Mouse (Mus musculus) testis, adult 2 months (tissue): ENCODE measurements around the gene Fcrl6.

ENCODE experiments used
- CTCF ChIP-seq: fragments of 200-500 bp; IDR thresholded peaks from 2 replicates; pipeline ENCODE4 v1.5.1; 2012; ENCODE audit warnings: low read depth, mild to moderate bottlenecking, inconsistent platforms, low read length, moderate library complexity; ENCODE audit not compliant: control insufficient read depth, insufficient read depth, insufficient replicate concordance
- POLR2A ChIP-seq: fragments of 200-500 bp; IDR thresholded peaks from 2 replicates; pipeline ENCODE4 v1.6.1; 2012; ENCODE audit warnings: low read depth, mild to moderate bottlenecking, inconsistent platforms, low read length, moderate library complexity; ENCODE audit not compliant: control insufficient read depth

DNA sequence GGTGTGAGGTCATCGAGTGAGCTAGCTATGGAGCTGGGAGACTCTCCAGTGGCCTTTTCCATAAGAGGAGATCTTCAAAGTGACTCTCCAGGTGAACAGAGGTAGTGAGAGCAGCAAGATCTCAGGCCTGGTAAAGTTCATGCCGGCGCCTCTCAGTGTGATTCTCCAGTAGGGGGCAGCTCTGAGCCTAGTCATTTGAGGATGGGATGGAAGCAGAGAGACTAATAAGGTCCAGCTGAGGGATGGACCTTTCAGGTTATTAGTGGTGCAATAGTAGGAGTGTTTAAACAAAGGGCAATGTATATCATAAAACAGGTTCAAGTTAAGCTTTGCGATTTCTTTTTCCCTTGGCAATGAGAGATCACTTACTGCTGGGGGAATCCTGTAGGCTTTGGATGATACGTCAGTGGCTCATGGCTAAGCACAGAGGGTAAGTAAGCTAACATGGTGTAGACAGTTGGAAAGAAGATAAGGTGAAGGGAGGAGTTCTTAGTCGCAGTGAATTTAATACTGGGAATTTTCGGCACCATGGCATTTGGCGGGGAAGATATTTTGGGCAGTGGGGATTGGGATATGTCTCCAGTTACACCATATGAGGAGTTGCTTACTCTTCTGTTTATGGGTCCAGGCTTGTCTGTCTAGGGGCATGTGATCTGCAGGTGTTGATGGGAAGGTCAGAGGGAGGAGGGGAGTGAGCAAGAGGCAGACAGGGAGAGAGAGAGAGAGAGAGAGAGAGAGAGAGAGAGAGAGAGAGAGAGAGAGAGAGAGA lies 48.4 kb upstream of the Fcrl6 start:
- TF ChIP-seq POLR2A, result no peak
- peak; percentile 16; the same call in 1 of the 2 replicates for TF ChIP-seq CTCF
